Mouse (Mus musculus): ENCODE data around the gene Esp23. TPM values are rescaled to one million over a fixed set of nuclear protein-coding genes. Genes with fewer than 3 reads are reported as not detected.

The Esp23 gene
- polyA plus RNA-seq (2015; fragmentation: Nextera tagmentation; extraction: Ambion mirVana) = not detected in 2 replicates

DNA sequence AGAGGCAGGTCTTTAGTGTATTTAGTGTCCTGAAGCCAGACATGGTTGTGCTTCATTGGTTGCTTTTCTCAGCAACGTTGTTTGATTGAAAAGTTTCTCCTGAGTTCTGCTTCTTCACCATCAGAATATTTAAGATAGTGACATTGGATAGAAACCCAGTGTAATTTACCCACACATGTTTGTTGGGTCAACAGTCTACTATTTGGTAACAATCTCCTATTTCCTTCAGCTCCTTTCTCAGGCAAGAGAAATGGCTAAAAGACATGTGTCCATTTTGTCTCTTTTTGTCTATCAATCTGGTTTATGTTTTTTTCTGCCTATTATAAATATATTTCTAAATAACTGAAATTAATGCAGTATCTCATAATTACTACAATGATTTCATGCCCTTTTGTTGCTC is at the start of gene Esp23:
Gene Esp23 (minus strand): TSS at position 101 of the 400 bp plus-strand sequence.

DNA sequence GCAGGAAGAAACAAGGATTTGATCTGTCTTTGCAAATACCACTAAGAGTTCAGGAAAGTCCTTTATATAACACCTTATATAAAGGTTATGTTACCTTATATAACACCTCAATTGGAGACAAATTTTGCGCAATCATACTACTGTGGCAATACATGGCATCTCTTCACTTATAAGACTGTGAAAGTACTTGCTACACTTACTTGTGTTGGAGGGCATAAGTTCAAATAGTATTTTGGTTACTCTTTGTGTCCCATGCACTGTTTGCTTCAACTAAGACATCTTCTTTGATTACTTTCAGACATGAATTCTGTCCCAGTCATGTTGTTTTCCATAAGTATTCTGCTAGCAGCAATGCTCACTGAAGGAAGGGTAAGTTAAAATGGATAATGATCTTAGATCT is 18.2 kb upstream of the Esp23 start, which contains the start of gene Esp22:
Gene Esp22 (plus strand): TSS at position 301 of the 400 bp plus-strand sequence.

GRCm38 (mm10) chr17:39043241-39043640 is 33.6 kb downstream of the Esp23 start, which contains the start of gene Gm21903:
Gene Gm21903 (minus strand): TSS chr17:39043341.

GRCm38 (mm10) chr17:39036395-39036794 is 40.4 kb downstream of the Esp23 start, which contains the start of gene Esp24:
Gene Esp24 (plus strand): TSS chr17:39036695.

Other genes starting within 250 kb of the Esp23 start
- gene Esp24, start 40.3 kb downstream of the Esp23 start, polyA plus RNA-seq (2015; fragmentation: Nextera tagmentation; extraction: Ambion mirVana) = not detected in 2 replicates
- gene Gm21903, start 33.7 kb downstream of the Esp23 start, polyA plus RNA-seq (2015; fragmentation: Nextera tagmentation; extraction: Ambion mirVana) = not detected in 2 replicates
- not detected in 2 replicates for gene Esp22, start 18.3 kb upstream of the Esp23 start, polyA plus RNA-seq (2015; fragmentation: Nextera tagmentation; extraction: Ambion mirVana)